Mouse (Mus musculus): ENCODE measurements around the gene Prps1l3.

Prps1l3 gene

DNA sequence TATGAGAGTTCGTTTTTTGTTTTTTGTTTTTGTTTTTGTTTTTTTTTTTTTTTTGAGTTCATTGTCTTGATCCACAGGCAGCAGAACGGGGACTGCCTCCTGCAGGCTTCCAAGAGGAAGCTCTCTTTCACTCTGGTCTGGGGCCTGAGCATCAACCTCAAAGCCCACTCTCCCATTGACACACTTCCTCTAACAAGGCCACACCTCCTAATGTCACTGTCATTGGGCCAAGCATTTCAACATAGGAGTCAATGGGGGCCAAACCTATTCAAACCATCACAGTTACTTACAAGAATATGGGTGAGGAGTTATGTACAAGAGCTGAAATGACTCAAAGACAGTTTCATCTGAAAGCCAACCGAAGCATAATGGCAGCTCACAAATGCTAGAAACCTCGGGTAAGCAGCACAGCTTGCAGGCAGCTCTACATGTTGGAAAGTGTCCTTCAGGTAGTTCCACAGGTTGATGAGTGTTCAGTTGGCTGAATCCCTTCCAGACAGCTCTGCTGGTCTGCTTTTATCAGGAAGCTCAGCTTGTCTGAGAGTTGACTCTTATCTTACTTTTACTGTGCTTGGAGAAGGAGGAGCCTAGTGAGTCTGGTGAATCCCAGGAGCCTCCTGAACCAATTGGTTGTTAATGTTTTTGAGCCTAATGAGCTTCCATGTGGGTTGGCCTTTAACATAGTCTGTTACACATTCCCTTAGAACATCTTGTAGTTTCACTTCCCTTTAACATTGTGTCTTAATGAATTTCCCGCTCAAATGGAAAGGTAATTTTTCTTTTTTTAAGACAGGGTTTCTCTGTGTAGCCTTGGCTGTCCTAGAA is 13.7 kb downstream of the Prps1l3 start:
- DNase-seq (ENCODE audit: low spot score in 2 of 2), result no peak

- DNase-seq (ENCODE audit: low spot score in 2 of 2), result no peak
Measured at GRCm38 (mm10) chr12:57258572-57258971, 28.4 kb downstream of the Prps1l3 start.

- DNase-seq (ENCODE audit: low spot score in 2 of 2), result no peak
Measured at GRCm38 (mm10) chr12:57275456-57275855, 45.2 kb downstream of the Prps1l3 start.

DNA sequence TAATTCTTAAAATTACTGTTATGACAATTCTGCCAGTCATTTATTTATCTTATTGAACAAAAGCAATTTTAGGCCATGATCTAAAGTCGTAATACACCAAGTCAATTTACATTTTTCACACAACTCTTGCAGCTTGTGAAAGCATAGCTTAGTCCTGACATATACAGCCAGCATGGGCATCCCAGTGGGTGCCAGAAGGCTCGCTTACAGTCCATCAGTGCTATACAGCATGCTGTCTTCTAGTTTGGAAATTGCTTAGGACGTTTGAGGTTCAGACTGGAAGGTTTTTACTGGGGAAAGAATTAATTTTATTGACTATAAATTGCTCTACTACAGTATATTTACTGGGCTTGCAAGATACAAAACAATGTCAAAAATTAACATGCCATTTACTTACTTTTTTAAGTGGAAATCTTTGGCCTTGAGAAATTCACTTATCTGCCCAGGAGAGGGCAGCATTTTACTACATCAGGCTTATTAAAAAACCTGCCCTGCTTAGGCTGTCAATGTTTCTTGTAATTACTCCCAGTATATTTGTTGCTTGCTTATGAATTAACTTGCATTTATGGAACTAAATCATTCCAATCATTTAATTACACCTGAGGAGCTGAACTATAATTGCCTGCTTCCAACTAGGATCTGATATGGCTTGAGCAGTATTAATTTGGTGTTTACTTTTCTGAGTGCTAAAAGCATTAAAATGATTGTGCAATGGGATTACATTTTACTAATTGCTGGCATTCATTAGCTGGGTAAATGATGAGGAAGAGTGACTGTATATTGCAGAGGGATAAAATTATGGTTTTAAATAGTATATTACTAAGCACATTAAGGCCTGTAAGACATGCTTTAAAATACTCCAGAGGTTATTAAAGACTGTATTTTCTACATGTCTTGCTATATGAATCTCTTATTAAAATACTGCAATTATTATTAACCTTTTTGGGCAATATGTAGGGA is 51.2 kb downstream of the Prps1l3 start:
- peak in 1 of 2 experiments; percentile 8 for DNase-seq (ENCODE audit: low spot score in 2 of 2)

DNA sequence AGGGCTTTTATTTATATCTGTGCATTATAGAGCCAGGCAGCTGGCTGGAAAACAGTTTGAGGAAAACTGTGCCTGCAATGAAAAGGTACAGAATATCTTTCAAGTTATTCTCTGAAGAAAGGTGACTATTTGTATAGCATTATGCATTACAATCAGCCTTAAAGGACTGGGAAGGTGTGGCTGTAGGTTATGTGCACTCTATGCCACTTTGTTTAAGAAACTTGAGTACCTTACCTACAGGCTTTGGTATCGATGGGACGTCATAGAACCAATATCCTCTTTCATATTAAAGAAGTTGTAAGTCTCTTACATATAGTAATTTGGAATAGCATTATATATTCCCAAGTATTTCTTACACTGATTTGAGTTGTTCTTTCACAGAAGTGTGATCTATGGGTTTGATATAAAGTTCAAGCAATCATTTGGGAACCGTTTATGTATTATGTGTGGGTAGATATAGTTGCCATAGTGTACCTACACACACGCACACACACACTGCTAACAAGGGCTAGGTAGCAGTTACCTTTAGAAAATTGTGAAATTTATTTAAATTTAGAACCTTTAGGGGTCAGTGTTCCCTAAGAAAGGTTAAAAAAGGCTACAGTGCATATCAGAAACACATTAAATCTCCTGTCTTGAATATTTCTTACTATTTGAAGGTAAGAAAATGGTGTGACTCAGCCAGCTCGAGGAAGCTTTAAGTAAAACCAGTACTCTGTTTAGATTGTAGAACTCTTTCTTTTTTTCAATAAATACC is 55.3 kb downstream of the Prps1l3 start:
- DNase-seq (ENCODE audit: low spot score in 2 of 2), result no peak
